Mouse (Mus musculus) liver, adult 2 months (tissue): ENCODE measurements around the gene Cenpp.

Experiments used
- CTCF ChIP-seq: fragments of 200-500 bp; IDR thresholded peaks from 2 replicates; pipeline ENCODE4 v1.5.1; 2011; ENCODE audit warnings: low read depth, low read length, control low read depth
- POLR2A ChIP-seq: fragments of 200-500 bp; IDR thresholded peaks from 2 replicates; pipeline ENCODE4 v1.6.1; 2011; ENCODE audit warnings: low read length, control low read depth; ENCODE audit not compliant: insufficient read depth; ENCODE audit errors: extremely low read depth

- no peak for TF ChIP-seq POLR2A
- no peak for TF ChIP-seq CTCF
These were observed 133.8 kb downstream of the Cenpp start for GRCm38 (mm10) chr13:49518761-49519160.
